Mouse (Mus musculus) layer of hippocampus, adult 18-20 months (tissue): ENCODE data around the gene Dalrd3. TPM values are rescaled to one million over a fixed set of nuclear protein-coding genes. Genes with fewer than 3 reads are reported as not detected.

Source experiments
- DNase-seq, 2 experiments: peaks; one replicate each; pipeline ENCODE4 v3.0.0; 2022; ENCODE audit warnings: low spot score in 2 of 2
- long read RNA-seq: library from polyadenylated mRNA; stranded (forward); transcript quantifications from one replicate; pipeline ENCODE4 v2.0.0, GENCODE M21; 2021
- total RNA-seq, 2 experiments: library from RNA; stranded (reverse); gene quantifications; 2 replicates each; pipeline ENCODE4 v1.2.3; 2021

Dalrd3 gene
- total RNA-seq, result 100 to 1,000 TPM in 1 of 2 experiments, 10 to 100 TPM in 1; 95.0 to 105 TPM
- long read RNA-seq, transcript Dalrd3-201 (12 exons, 1,746 nt), result major isoform, 41 of 93 reads
- long read RNA-seq, partial matches to known transcripts, result 3 of 93 reads
- long read RNA-seq, other reads (novel, unspliced or antisense), result 49 of 93 reads

GRCm38 (mm10) chr9:108569381-108570206 lies at the start of gene Dalrd3:
TSS of gene Dalrd3 (plus strand) at chr9:108569886.
- DNase-seq, result peak; percentile 84 to 94

DNA sequence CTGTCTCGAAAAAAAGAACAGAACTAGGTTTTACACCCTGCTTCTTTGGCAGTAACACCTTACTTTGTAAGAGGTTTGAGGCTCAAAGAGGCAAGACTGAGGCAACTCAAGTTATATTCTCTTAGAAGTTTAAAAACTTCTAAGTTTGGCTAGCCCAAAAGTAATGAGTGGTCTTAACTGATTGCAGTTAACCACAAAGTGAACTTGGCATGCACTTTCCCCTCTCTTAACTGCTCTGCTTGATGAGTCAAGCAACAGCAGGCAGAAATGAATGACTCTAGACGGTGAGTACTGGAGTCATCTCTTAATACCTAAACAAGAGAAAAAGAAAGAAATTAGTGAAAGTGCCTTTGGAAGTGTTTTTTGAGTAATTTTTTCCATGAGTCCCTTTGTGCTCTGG lies 48.1 kb upstream of the Dalrd3 start:
- DNase-seq, result no peak

GRCm38 (mm10) chr9:108523341-108523740 lies 46.3 kb upstream of the Dalrd3 start:
- DNase-seq, result no peak

GRCm38 (mm10) chr9:108525400-108525799 lies 44.3 kb upstream of the Dalrd3 start:
- DNase-seq, result no peak

DNA sequence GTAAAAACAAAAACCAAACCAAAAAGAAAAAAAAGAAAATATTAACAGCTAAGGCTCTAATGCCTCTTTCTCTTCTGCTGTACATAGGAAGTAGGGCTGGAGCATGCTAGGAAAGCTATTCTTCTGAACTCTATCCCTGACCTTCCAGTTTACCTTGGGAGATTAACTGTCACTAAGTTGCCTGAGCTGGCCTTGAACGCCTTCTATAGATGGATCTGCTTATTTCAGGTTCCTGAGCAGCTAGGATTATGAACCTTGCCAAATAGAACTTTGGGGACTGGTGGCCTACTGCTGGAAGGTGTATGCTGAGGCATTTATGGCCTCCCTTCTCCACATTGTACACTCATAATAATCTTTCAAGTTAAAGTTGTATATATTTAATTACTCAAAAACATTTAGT lies 38.7 kb upstream of the Dalrd3 start:
- DNase-seq, result no peak

GRCm38 (mm10) chr9:108531496-108531895 lies 38.2 kb upstream of the Dalrd3 start:
- DNase-seq, result no peak

DNA sequence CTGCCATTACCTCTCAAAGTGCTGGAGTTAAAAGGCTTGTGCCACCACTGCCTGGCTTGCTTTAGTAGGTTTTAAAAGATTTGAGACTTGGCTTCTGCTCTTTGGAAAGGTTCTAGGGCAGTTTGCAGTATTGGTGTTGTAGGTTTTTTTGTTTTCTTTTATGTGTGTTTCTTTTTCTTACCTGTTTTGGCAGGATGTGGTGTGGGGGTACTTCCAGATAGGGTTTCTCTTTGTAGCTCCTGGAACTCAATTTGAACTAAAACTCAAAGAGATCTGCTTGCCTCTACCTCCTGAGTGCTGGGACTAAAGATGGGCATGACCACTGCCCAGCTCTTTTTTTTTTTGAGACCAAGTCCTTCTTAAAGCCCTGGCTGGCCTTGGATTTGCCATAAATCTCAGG lies 28.8 kb upstream of the Dalrd3 start:
- no peak for DNase-seq

DNA sequence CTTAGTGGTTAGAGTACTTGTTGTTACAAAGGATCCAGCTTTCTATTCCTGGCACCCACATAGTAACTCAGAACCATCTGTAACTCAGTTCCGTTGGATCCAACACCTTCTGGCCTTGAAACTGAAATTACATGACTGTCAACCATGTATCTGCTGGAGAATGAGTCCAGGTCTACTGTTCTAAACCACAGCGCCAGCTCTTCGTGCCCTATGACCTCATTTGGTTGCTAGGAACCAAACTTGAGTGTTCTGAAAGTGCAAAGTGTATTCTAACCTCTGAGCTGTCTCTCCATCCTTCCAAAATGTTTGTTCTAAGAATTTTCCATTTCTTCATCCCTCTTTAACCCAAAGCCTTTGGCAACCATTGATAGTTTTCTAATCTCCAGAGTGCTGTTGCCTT lies 23.7 kb upstream of the Dalrd3 start:
- DNase-seq, result no peak

- DNase-seq, result no peak
These were observed 22.8 kb upstream of the Dalrd3 start for GRCm38 (mm10) chr9:108546875-108547274.

DNA sequence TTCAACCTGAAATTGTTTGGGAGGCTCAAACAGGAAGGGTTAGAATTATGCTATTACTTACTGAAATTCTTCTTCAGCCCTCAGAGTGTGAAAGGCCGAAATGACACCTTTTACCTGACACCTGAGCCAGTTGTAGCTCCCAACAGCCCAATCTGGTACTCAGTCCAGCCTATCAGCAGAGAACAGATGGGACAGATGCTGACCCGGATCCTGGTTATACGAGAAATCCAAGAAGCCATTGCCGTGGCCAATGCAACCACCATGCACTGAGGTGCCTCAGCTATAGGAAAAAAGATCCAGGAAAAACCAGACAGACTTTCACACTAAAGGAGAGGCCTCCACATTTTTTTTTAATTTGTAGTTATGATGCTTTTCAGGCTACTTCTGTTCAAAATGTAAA lies 10.5 kb upstream of the Dalrd3 start:
- no peak for DNase-seq

GRCm38 (mm10) chr9:108560227-108560841 lies 9.4 kb upstream of the Dalrd3 start, which contains the start of gene Impdh2:
TSS of gene Impdh2 (plus strand) at chr9:108560286.
- DNase-seq, result peak; percentile 91 to 96

DNA sequence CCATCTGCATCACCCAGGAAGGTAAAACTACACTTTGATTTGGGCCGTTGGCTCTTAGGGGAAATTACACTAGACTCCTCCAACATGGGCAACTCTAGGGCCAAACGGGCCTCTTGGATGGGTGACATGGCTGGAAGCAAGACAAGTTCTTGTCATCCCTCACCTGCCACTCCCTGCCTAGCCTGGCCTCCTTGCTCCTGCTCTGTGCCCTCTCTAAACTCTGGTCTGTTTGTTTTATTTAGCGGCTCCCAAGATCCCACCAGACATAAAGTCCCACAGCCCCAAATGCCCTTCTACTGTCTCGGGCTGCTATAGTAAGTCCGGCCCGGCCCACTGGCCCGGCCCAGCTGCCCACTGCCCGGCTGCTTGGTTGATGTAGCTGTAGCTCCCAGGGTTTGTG lies 6.0 kb upstream of the Dalrd3 start:
- DNase-seq, result no peak

DNA sequence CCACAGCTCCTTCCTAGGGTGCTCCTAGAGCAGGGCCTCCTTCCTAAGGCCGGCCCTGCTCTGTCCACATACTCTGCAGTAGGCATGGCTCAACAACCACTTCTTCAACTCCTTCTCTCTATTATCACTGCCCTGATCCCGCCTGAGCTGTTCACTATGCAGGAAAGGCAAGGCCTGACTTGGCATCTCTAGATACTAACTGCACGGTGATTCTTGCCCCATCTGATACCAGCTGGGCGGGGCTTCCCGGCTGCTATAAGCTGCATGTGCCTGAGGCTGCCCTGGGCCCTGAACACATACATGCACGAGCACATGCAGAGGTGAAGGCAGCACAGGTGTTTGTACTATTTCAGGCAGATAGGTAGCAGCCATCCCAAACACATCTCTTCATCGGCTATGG lies 5.6 kb upstream of the Dalrd3 start:
- DNase-seq, result no peak

GRCm38 (mm10) chr9:108565881-108566814 lies 3.5 kb upstream of the Dalrd3 start:
- DNase-seq, result no peak

- peak; percentile 94 to 97 for DNase-seq
These were observed 2.6 kb upstream of the Dalrd3 start, which contains the start of gene Ndufaf3 for GRCm38 (mm10) chr9:108566815-108567776. TSS of gene Ndufaf3 (minus strand) at chr9:108567434.

DNA sequence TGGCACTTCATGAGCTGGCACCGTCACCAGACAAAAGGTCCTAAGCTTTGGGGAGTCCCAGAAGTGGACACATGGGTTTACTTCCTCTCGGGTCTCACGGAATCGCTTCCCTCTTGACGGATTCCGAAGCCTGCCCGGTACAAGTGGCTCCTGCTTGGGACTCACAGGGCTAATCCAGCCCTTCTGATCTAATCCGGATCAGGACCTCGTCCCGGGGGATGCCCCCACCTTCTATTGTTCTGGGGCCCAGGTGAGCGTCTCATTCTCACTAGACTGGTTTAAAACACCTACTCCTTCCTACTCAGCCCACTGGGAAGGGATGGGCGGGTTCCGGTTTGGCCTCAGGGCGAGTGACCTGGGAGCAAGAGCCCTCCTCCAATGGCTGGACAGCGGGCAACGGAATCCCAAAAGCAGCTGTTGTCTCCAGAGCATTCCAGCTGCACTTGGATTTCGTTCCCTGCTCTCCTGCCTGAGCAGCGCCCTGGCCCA lies 1.7 kb upstream of the Dalrd3 start:
- no peak for DNase-seq

- no peak for DNase-seq
These were observed 1.2 kb upstream of the Dalrd3 start for GRCm38 (mm10) chr9:108568511-108568921.

GRCm38 (mm10) chr9:108570207-108570896 lies 666 bp downstream of the Dalrd3 start:
- DNase-seq, result peak; percentile 71 to 83

DNA sequence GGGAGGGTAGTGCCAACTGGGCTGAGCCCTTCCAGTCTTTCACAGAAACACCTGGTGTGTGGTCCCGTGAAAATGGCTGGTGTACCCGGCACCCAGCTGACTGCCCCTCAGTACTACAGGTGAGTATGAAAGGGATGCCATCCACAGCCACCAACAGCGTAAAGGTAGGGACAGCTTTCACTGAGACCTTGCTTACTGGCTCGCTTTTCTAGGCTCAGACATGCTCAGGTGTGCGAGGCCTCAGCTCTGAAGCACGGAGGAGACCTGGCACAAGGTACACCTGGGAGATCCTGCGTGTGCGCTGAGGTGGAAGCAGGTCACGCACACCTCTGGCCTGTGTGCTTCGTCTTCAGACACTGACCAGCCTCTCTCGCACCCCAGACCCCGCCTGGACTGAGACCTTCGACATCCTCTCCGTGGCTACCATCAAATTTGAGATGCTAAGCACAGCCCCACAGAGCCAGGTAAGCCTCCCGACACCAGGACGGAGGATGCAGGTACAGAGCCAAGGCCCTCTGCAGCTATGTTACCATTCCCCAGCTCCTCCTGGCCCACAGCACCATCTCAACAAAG lies 1.8 kb downstream of the Dalrd3 start:
- DNase-seq, result no peak
